Mouse (Mus musculus): Measurements from ENCODE around the gene Muc3.

- TF ChIP-seq CTCF (IDR thresholded peaks at IDR 0.05; ENCODE audit: low read depth) (no peak), EP300 (optimal IDR thresholded peaks at IDR 0.05) (no peak)
Observed at GRCm38 (mm10) chr5:137085731-137086130, 63.4 kb downstream of the Muc3 start.

Data from stomach, postnatal 0 days (tissue).